Mouse (Mus musculus): ENCODE results near the gene Cfap300.
A peak's percentile ranks its signal among the peaks of the same experiment; 100 is the strongest.

Gene Cfap300

GRCm38 (mm10) chr9:7984287-7984686 lies 58.3 kb downstream of the Cfap300 start:
- no peak for DNase-seq (ENCODE audit: low read depth, low spot score)

GRCm38 (mm10) chr9:7983665-7984064 lies 59.0 kb downstream of the Cfap300 start:
- DNase-seq (ENCODE audit: low read depth, low spot score): no peak

- DNase-seq (ENCODE audit: low read depth, low spot score): no peak
Measured at GRCm38 (mm10) chr9:7980162-7980561, 62.5 kb downstream of the Cfap300 start.

DNA sequence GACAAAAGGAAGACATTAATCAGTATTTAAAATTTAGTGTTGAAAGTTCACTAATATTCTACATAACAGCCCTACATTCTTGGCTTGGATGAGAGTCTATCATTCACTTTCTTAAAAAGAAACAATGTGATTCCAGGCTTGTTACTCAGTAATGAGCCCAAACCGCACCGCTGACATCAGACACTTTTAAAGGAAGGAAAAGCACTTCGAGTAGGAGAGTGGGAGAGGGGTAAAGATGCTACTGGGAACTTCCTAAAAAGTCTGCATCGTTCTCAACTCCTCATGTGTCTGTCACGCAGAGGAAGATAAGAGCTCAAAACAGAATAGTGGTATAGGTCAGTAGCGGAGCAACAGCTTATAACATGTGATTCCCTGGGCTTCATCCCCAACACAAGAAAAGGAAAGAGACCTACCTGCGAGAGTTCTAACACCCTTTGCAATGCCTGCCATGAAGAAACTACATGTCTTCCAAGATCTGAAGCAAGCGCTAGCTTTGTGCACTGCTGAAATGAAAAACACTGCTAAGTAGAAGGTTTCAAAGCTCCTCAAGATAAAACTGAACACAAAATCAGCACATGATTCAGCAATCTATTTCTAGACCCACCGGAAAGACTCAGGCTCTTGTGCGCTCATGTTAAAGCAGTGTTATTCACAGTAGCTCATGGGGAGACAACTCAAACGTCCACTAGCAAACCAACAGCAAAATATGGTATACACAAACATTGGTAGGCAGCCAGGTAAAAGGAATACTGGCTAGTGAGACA lies 63.3 kb downstream of the Cfap300 start:
- DNase-seq (ENCODE audit: low read depth, low spot score): no peak

- DNase-seq (ENCODE audit: low read depth, low spot score): peak; percentile 43
Measured at GRCm38 (mm10) chr9:7978502-7978901, 64.1 kb downstream of the Cfap300 start.

DNA sequence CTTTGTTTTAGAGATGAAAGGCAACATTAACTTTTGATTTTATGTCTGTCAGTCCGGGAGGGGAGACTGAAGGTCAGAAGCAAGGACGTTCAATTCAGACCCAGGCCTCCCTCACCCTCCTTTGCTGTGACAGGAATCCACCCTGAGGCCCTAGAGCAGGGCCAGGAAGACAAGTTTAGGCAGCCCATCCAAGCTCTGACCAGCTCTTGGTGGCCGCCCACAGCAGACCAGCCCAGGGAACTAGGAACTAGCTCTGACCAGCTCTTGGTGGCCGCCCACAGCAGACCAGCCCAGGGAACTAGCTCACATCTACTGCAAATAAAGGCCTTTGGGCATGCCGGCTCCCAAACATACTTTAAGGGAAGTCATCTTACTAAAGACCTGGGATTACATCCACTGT lies 65.0 kb downstream of the Cfap300 start:
- no peak for DNase-seq (ENCODE audit: low read depth, low spot score)

- peak; percentile 3 for DNase-seq (ENCODE audit: low read depth, low spot score)
Measured at GRCm38 (mm10) chr9:7971993-7972392, 70.6 kb downstream of the Cfap300 start.
